Mouse (Mus musculus) thymus, adult 2 months (tissue): ENCODE results near the gene Cenpu.

Experiments
- CTCF ChIP-seq: fragments of 200-500 bp; IDR thresholded peaks from 2 replicates; pipeline ENCODE4 v1.5.1; 2012; ENCODE audit warnings: mild to moderate bottlenecking, control low read depth, low read length, moderate library complexity, borderline replicate concordance; ENCODE audit not compliant: control insufficient read depth, poor library complexity, insufficient read depth; ENCODE audit errors: extremely low read depth
- POLR2A ChIP-seq: fragments of 200-500 bp; IDR thresholded peaks from 2 replicates; pipeline ENCODE4 v1.6.1; 2012; ENCODE audit warnings: mild to moderate bottlenecking, low read length, control low read depth, moderate library complexity; ENCODE audit not compliant: control insufficient read depth, poor library complexity, insufficient read depth; ENCODE audit errors: extremely low read depth

DNA sequence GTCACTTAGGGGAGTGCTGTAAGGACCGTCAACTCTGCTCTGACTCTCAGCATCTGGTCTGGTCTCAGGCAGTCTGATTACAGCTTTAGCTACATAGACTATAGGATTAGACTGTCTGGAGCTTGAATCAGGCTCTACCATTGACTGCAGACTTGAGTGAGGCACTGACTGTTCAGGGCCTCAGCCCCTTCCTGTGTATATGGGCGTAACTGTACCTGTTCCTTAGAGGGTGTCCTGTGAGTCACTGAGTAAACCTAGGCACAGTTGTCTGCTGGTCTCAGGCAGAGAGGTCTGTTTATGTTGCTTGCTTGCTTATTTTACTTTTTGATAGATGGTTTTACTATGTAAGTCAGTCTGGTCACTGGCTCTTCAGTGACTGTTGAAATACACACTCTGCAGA is 22.1 kb downstream of the Cenpu start:
- no peak for TF ChIP-seq CTCF
- TF ChIP-seq POLR2A: no peak
